Mouse (Mus musculus) retina, adult 2 months (tissue): ENCODE results near the gene Usp25.

ENCODE experiments used
- DNase-seq: peaks from one replicate; pipeline ENCODE4 v3.0.0-alpha.2; 2012; ENCODE audit warnings: low read depth, low spot score

The Usp25 gene

DNA sequence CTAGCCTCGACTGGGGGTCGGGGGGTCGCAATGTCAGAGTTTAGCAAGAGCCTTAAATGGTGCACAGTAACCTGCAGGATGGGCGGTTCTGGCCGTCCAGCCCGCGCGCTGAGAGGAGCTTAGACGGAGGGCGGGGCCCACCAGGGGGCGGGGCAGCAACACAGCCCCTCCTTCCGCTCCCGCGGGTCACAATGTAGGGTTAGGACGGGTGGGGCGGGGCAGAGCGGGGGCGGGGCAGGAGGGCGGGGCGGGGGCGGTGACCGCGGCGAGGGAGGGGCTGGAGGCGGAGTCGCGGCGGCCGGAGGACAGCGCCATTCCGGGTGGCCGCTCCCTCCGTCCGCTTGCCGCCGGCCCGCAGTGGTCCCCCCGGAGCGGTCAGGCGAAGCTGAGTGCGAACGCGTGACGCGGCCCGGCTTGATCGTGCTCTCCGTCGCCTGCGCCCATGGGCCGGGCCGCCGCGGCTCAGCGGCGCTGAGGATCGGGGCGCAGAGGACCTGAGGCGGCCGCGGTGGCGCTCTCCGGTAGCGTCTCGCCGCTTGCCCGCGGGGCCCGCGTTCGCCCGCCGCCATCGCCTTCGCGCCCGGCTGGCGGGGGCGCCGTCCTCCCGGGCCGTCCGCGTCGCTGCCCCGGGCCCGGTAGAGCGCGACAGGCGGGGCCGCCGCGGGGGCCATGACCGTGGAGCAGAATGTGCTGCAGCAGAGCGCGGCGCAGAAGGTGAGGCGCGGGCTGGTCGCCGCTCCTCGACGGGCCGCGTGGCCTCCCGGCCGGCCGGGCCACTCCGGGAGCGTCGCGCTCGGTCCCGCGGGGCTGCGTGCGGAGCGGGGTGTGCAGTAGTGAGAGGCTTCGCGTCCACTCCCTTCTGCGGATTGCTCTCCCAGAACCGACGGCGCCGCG is at the start of gene Usp25:
Gene Usp25 (plus strand): TSS at position 280 of the 894 bp plus-strand sequence.
- DNase-seq = peak; percentile 82

DNA sequence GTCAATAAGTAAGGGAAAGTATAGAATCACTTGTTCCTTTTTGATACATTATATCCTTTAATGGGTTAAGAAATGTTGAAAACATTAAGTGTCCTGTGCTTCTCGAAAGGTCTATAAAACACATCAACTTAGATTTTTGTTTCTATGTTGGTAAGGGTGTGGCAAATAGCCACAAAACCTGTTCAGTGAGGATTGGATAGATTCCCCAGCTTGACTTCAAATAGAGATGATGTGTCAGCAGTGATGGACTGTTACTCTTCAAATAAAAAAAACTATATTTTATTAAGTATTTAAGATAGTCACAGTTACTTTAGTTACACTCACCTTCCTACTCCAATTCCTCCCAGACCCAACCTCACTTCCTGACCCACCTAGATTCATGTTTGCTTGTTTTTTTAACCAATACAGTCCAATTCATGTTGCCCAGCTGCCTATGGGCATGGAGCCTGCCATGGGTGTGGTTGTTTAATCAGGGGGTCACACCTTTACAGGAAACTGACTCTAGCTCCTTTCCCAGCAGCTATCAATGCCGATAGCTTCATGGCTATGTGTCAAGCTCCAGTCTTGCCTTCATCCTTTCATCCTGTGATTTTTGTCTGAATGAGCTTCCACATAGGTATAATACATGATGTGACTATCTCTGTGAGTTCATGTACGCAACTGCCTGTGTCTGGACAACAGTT is 45.8 kb upstream of the Usp25 start:
- no peak for DNase-seq

DNA sequence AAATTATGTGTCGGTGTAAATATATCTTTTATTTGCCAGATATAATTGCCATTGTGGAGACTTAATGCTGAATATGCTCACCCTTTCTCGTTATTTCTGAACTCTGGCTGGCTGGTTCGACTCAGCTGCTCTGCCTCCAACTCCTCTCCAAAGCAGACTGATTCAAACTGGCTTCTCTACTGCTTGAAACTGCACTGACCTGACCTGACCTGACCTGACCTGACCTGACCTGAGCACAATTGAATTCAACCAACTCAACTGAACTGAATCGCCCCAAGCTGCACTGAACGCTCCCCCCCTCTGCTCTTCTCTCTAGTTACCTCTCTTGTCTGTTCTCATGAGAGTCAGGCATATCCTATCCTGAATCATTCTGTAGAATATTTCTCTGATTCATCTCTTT is 42.3 kb upstream of the Usp25 start:
- no peak for DNase-seq

DNA sequence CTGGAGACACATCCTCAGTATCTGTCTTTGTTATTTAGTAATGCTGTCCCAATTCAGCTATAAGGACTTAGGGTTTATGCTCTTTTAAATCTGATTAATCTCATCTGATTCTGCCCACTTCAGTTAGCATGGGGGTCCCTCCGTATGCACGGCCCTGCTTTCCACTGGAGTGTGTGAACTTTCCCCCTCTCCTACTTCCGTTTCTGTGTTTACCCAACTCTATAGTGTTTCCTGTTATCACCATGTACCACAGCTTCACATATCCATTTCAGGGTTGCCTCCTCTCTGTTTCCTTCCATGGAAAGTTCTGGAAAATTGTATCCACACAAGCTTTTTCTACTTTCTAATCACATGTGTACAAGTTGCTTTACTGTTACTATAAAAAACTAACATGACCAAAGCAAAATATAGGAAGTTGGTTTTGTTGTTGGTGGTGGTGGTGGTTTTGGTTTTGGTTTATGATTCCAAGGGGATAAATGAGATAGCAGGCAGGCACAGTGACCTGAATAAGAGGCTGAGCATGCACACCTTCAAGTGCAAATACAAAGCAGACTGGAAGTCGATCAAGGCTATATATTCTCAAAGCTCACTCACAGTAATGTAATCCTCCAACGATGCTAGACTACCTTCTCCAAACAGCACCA is 36.6 kb upstream of the Usp25 start:
- DNase-seq = no peak

DNA sequence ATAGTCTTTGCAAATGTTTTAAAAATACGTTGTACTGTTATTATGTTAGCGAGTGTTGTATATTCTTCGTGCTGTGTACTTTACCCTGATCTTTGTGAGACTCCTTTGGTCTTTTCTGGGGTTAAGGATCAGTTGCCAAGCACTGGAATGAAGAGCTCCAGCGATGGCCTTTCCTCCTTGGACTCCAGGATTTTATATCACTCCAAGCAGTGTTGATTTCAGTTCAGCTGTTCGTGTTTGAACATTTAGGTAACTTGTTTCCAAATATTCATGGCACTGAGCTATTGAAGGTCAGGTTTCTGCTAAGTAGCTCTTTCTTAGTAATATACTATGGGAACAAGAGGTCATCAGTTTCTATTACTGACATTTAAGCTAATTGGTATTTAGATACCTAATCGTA is 29.8 kb upstream of the Usp25 start:
- DNase-seq = no peak

DNA sequence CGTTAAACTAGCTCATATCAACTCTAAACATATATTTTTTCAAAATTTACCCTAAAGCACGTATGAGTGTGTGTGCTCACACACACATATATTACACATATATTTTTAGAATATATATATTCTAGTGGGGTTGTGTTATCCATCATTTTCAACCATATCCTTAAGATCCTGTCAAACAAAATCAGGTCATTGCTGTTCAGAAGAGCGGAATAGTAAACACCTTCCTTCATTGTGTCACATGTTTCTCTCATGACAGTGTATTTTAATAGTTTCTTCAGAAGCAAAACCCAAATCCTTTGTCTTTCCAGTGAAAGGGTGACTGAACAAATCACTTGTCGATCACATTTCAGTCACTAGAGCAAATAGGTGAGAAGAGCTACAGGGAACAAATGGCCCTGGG is 25.8 kb upstream of the Usp25 start:
- no peak for DNase-seq

DNA sequence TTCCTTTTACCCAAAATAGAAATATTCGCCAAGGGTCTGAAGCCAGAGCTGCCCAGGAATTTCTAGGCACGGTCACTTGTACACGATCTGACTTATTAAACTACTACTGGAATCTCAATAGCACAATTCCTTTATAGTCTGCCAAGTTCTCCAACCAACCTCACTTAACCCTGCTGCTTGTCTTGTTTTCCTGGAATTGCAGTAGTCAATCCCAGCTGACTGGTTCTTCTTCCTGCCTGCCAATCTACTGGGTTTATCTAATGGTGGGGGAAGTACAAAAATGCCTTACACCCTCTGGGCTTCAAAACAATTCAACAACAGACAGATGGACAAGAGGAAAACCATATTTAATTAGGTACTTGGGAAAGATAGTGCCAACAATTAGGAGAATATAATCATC is 9.6 kb upstream of the Usp25 start:
- no peak for DNase-seq

DNA sequence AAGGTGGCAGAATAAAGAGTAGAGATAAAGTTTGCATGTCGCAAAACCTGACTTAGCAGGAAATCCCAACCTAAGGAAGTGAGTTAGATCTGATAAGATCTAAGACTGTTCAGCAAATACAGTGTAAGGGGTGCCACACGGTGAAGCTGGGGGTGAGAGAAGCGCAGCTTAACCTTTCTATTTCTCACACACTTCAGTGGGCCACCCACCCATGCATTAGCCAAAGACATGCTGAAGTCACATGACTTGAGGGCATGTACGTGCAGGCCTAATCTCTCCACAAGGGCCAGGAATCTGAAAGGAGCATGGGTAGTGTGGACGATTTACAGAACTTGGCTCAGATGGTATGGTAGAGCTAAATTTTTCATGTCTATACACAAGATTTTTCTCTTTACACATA is 4.3 kb upstream of the Usp25 start:
- no peak for DNase-seq

DNA sequence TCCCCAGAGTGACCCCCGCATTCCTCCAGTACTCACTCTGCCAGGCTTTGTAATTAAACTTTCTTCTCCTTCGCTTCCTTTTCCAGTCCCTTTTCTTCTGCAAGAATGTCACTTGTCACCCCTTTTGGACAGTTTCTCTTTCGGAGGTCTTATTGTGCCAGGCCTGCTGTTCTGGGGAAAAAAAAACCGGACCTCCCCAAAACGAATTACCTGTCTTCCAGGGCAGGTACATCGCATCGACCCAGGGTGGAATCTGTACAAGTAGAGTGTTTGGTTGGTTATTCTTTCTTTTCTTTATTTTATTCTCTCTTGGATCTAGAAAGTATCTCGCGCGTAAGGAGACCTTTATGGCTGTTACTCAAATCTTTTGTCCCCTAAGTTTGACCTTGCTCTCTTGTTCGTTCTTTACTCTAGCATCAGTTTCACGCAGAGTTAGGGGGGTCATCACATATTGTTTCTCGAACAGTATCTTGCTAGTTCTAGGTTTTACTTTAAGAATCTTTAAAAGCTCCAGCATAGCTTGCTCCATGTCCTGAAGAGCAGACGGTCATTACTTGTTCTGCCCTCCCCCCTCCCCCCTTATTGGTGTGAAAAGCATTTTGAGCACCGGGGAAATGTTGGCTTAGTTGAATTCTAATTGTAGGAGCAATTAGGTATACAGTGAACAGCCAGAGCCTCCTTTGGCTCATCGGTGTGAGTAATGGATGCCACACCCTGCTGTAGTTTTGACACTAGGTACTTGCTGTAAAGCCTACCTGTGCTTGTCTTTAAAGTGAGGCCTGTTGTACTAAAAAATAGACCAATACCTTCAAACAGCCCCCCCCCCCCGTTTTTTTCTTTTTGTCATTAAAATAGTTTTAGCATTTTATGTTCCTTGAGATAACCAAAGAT is 1.1 kb downstream of the Usp25 start:
- no peak for DNase-seq

DNA sequence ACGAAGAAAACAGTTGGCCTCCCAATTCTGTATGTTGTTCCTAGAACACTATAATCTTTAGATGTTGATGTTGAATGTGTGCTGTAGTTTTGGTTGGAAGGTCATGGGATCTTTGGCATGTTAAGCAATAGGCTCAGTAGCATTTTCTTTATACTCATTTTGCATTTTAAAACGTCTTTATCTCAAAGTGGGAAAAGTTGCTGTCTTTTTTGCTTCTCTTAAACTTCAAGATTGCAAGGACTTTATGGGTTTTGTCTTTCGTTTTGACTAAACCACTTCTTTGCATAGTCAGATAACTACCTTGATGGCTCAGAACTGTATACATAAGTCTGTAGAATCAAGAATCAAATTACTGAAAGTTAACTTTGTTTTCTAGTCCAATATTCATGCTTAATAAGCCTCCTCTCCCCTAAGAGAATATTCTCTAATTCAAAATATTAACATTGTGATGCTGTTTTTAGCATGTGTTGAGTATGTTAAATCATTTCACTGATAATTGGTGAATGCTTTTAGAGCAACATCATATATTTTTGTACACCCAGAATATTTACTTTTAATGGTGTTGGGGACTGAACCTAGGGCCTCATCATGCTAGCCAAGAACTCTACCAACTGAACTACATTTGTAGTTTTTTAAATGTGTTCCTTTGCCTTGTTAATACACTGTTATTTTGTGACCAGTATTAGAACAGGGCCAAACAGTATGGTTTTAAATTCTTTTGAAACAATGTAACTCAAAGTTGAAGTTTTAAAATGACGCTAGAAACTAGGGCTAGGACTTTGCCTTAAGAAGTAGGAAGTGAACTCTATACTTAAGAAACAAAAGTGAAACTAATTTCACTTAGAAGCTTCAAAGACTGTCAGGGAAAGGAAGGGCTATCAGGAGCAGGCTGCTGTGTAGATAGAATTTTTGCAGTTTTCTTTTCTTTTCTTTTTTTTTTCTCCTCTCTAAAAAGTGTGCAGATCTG is 2.2 kb downstream of the Usp25 start:
- no peak for DNase-seq

DNA sequence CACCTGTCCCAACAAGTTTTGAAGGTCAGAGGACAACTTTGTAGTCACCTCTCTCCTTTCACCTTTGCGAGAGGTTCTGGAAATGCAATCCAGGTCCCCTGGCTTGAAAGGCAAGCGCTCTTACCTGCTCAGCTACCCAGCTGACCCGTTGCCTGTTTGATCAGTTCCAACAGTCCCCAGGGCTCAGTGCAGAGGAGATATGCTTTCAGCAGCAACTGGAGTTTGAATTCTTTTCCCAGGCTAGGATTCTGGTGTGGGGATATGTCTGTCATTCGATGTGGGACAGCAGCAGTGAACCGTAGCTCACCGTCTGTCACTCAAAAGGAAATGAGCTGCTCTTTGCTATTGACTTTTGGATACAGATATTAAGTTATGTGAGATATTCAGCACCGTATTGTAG is 4.4 kb downstream of the Usp25 start:
- no peak for DNase-seq

DNA sequence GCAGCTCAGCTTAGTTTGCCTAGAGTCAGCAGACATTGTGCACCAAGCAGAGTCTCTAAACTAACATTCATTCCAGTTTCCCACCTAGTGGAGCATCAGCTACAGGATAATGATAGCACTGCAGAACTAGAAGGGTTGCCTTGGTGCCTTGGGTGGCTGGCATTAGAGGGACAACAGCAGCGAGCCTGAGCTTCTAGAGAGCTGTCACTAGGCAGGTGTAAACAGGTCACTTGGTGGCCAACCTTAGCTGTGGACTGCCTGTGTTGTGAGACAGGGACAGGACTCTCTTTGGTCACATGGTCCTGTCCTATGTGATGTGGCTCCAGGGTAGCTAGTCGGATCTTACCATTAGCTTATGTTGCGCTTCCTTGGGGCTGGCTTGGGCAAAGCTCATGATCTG is 6.7 kb downstream of the Usp25 start:
- no peak for DNase-seq

DNA sequence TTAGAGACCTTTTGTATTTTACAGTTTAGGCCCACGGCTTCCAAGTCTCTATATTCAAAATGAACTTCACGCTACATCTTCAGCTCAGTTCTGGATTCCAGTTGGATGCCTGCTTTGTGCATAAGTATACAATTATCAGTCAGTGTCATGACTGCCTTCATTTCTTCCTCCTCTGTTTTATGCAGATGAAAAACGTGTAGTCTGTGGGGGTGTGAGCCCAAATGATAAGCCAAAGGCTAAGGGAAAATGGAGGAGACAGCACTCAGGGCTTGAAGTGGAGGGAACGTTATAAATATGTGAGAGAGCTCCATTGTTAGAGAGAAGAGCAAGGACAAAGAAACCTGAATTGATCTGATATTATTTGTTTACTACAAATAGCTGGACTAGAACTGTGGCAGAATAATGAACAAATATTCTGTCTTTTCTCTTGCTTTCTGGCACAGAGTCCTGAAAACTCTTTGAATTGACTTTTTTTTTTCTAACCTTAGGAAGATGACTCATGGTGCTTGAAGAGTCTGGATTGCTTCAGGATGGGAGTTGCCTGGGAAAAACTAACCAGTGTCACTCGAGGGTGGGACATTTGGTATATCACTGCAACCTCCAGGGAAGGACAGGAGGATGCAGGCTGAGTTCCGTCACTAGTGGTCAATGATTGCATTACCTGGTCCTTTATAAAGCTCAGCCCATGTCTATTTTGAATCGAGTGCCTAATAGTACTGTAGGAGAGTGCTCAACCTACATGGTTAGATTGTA is 10.3 kb downstream of the Usp25 start:
- no peak for DNase-seq

DNA sequence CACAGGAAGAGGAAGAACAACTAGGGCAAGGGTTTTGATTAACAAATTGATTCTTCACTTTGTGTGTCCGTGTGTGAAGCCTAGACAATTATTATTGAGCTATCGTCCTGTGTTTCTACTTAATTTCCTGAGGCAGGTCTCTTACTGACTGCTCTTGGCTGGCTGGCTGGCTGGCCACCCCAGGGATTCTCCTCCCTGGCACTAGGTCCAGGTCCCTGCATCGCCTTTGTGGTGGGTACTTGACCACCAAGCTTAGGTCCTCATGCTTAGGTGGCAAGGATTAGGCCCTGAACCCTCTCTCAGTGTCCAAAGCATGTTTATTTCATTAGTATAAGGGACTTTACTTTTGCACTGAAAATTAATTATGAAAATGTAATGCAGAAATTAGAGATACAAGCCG is 12.6 kb downstream of the Usp25 start:
- DNase-seq = no peak

DNA sequence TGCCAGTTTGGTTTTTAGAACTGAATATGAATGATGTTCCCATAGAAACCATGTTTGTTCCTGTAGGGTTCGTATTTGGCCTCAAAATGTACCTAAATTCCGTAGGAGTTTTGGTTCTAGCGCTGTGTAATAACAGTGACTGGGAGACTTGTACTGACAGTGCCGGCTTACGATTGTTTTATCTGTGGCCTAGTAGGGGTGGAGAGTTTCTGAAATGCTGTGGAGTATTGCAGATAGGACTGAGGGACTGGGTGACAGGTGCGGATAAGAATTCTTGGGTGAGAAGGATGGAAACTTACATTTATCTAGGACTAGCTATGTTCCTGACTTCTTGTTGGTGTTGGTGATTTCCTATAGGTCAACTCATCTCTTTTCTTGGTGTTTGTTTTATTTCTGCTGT is 13.4 kb downstream of the Usp25 start:
- no peak for DNase-seq

DNA sequence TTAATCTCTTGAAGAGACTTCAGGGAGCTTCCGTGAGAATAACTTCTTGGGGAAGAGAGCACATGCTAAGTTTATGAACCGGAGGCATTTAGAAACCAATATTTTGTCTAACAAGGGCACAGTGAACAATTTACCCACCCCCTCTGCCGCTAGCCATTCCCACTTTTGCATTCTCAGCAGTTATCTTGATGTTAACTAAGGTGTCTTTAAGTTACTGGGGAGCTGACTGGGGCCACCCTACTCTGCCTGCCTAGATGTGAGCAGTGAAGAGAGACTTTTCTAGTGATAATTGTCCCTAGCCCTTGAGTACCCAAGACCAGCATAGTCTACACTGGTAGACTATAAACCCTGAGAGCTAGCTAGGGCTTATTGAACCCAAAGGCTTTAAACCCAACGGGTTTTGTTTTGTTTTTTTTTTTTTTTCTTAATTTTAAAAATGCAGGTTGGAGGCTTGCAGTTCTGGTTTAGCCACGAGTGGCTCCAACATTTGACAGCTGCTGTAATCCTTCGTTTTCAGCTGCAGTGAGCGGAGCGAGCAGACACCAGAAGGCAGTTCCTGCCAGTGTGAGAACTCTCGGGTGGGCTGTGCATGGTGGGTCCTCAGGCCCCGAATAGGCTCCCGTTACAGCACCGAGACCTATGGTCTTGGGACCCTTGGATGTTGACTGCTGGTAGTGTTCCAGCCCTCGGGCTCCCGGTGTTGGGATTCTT is 14.6 kb downstream of the Usp25 start:
- no peak for DNase-seq

DNA sequence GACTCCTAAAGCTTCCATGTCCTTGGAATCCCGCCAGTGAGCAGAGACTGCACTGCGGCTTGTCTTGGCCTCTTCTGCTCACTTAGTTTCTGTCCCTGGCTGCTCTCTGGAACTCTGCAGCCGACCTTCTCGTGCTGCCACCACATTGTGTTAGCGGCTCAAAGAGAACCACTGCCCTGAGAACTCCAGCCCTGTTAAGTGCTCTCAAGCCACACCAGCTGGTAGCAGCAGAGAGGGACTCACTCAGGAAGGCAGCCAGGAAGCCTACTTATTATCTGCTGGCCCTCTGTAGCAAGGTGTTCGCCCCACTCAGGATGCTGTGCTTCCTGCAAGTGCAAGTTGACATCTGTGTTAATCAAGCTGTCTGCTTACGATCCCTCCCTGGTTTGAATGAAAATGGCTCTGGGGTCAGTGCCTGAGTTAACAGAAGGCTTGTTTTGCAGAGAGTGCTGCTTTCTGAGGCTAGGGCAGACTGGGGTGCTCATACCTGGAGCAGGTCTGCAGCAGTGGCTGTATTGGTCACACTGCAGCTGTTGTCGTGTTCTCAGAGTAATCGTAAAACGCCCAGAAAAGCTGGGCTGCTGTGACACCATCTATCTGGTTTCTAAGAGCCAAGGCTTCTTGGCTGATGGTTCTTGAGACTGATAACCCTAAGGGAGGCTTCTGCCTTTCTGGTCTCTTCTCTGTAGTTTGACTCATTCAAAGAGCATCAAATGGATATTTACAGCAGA is 15.3 kb downstream of the Usp25 start:
- no peak for DNase-seq

DNA sequence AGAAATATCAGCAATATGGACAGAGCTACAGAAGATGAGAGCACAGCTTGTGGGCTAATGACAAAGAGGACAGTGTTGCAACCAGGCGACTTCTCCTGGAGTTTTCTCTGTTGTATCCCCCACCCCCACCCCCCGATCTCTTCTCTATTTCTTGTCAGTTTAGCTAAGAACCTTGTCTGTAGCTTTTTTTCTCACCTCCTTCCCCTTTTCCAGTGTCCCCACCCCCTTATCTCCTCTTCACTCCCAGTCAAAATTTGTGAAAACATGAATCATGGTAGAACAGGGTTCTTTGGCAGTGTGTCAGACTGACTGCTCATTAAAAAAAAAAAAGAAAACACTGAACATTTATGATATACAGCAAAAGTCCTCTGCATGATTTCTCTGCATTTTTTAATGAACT is 16.9 kb downstream of the Usp25 start:
- no peak for DNase-seq
